Mouse (Mus musculus): ENCODE measurements around the gene Tank.

Tank gene

GRCm38 (mm10) chr2:61656421-61657411 is 78.3 kb downstream of the Tank start:
- peak; percentile 14 for DNase-seq (ENCODE audit: low spot score)

DNA sequence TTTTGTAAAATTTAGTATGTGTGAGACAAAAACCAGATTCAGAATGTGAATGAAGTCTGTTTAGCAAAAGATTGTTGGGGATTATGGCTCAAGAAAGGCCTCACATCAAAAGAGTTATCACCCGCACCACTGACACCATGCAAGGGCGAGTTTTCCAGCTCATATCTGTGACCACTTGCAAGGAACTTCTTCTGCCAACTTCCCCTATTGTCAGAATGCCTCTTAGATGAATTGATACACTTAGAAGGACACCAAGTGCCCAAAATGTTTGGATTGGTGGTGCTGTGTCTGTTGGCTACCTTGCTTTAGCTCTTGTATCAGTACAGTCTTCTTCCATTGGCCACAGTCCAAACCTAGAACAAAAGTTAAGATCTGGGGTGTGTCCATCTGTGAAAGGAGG is 80.9 kb downstream of the Tank start:
- no peak for DNase-seq (ENCODE audit: low spot score)

DNA sequence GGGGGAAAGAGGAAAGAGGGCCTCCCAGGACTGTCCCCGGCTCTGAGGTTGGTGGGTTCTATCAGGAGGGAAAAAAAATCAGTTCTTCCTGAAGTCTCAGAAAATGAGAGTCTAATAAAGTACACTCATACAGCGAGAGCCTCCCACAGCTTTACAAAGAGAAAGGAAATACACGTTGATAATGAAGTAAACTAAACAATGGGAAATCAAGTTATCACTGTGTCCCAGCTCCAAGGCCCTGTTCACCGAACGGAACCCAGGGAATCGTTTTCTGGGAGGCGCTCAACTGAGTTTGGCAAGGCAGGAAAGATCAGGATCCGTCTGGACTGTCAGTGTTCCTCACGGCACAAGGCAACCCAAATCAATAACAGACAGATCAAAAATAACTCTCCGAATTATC is 84.4 kb downstream of the Tank start:
- no peak for DNase-seq (ENCODE audit: low spot score)

DNA sequence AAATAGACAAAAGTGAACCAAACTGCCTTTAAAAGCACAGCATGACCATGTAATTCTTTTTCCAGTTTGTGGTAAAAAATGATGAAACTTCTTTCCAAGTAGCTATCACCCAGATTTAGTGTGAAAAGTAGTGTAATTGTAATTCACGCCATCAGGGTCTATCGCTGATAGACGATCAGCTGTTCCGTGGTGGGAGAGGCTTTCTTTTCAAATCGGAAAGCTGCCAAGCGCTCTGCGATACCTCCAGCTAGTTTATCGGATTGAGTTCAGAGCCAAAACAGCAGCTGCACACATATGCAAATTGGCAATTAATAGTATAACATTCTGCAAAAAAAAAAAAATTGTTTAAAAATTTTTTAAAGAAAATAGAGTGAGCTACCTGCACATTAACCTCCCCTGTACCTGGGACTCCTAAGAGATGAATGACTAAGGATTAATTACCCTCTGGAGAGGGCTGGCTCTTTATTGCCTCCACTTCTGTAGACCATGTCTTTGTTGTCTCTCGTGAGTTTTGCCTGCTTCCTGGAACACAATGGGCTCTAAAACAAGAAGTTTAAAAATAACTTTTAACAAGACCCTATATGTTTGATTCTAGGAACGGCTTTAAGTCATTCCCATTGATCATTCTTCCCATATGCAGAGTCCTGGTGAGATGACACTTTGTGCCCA is 85.3 kb downstream of the Tank start:
- no peak for DNase-seq (ENCODE audit: low spot score)

GRCm38 (mm10) chr2:61667420-61667819 is 89.0 kb downstream of the Tank start:
- no peak for DNase-seq (ENCODE audit: low spot score)

- DNase-seq (ENCODE audit: low spot score) = peak; percentile 32
Measured at GRCm38 (mm10) chr2:61668260-61668659, 89.9 kb downstream of the Tank start.

DNA sequence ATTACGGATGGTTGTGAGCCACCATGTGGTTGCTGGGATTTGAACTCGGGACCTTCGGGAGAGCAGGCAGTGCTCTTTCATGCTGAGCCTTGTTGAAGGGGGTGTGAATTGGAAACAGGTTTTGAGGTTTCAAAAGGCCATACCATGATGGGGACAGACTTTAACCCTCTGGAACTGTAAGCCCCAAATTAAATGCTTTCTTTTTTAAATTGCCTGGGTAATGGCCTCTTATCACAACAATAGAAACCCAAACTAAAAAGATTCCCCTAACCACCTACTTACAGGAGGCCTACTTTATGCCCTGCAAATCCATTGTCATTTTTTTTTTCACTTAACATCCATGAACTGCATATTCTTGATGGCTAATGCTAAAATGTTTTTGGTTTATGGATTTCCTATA is 96.2 kb downstream of the Tank start:
- DNase-seq (ENCODE audit: low spot score) = no peak

- DNase-seq (ENCODE audit: low spot score) = no peak
Measured at GRCm38 (mm10) chr2:61681572-61681971, 103.2 kb downstream of the Tank start.

DNA sequence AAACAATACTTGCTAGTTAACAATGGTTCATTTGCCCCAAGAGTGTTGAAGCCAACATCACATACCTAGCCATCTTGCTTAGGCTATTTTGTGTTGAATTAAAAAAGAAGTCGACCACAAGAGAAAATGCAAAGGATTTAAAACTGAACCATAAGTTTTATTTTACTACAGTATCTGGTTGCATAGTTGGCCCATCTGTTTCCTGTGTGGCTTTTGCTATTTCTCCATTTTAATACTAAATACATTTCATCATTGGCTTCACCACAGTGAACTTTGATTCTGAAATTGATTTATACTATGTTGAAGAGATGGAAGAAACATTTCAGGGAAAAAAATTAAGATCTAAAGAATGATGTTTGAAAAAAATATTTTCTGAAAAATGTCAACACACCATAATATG is 108.1 kb downstream of the Tank start:
- DNase-seq (ENCODE audit: low spot score) = no peak

DNA sequence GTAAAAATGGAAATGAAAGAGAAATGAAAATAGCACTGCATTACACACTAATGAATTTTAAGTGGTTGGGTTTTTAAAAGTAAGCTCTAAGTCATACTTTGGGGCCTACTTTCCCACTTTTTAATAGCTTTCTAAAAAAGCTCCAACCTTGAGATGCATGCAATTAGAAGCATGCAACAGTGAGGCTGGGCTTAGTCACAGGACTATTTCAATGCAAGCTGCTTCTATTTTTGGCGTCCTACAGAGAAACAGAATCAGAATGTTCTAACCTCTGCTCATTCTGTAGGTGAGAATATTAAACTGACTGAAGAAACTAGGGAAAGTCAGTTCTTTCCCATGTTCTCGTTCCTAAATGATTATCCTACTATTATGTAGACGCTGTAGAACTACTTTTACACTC is 110.7 kb downstream of the Tank start:
- no peak for DNase-seq (ENCODE audit: low spot score)

Data from spleen, adult 12 weeks (tissue).